Mouse (Mus musculus) small intestine, adult 2 months (tissue): ENCODE results near the gene Rbms3.

Experiments used
- CTCF ChIP-seq: fragments of 200-500 bp; IDR thresholded peaks from 2 replicates; pipeline ENCODE4 v1.5.1; 2012; ENCODE audit warnings: low read depth, mild to moderate bottlenecking, control low read depth, inconsistent platforms, low read length, moderate library complexity, mixed read lengths; ENCODE audit not compliant: insufficient replicate concordance, insufficient read length; ENCODE audit errors: extremely low read depth
- POLR2A ChIP-seq: fragments of 200-500 bp; IDR thresholded peaks from 2 replicates; pipeline ENCODE4 v1.6.1; 2012; ENCODE audit warnings: low read depth, mild to moderate bottlenecking, control low read depth, inconsistent platforms, low read length, moderate library complexity

DNA sequence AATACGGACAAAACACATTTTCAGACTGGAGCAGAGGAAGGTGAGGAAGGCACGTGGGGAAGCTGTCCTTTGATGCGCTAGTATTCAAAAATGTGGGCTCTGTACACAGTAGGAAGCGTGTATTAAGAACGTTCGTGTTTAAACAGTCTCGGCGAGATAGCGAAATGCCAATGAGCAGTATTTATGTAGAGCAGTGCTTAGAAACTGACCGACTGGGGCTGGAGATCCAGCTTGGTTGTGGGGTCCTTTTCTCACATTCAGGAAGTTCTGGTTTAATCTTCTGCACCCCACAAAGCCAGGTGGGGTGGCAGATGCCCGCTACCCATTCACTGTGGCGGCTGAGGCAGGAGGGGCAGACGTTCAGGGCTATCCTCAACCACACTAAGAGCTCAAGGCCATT lies 153.0 kb downstream of the Rbms3 start:
- TF ChIP-seq POLR2A (no peak), CTCF (no peak)
